Mouse (Mus musculus): Measurements from ENCODE around the gene Gm45808. TPM values are rescaled to one million over a fixed set of nuclear protein-coding genes. Genes with fewer than 3 reads are reported as not detected.
"Not testable (repeated sequence)": the region's sequence is repeated elsewhere in the genome, so short reads cannot be mapped to it uniquely, and the experiment has no call there.

Gene Gm45808
- polyA plus RNA-seq (2015; fragmentation: Nextera tagmentation; extraction: Ambion mirVana) = not detected in 2 replicates

- H3K9ac ChIP-seq = no peak within 1 kb of the TSS
- H3K4me1 ChIP-seq = peaks cover 34% of the 10 kb centered on the region
- 79% methylated on average over 12 of the region's 12 CpGs for WGBS
- no peaks in the 10 kb centered on the region for H3K27me3 ChIP-seq
- H3K4me3 ChIP-seq (replicated peaks) = no peak within 1 kb of the TSS
- no peak for ATAC-seq (replicated peaks; ENCODE audit: low FRiP score)
- H3K36me3 ChIP-seq = peaks cover under 1% of the 10 kb centered on the region
- no peaks in the 10 kb centered on the region for H3K9me3 ChIP-seq (replicated peaks)
- no peak within 1 kb of the TSS for H3K27ac ChIP-seq
- H3K4me2 ChIP-seq = no peak within 1 kb of the TSS; the same call in 1 of the 2 replicates
Measured at GRCm38 (mm10) chr7:45486761-45487415, at the start of gene Gm45808. Gene Gm45808 (minus strand): TSS chr7:45486811.

GRCm38 (mm10) chr7:45535676-45536075 lies 49.1 kb upstream of the Gm45808 start:
- no peak for ATAC-seq (replicated peaks; ENCODE audit: low FRiP score)
- Histone ChIP-seq H3K9ac (no peak overlapping the region), H3K27ac (no peak overlapping the region), H3K4me1 (peaks cover 20% of the 10 kb centered on the region), H3K27me3 (no peaks in the 10 kb centered on the region), H3K4me3 (replicated peaks) (no peak overlapping the region), H3K36me3 (no peaks in the 10 kb centered on the region), H3K9me3 (replicated peaks) (no peaks in the 10 kb centered on the region), H3K4me2 (no peak overlapping the region)
- WGBS = 79% methylated on average over 1 of the region's 1 CpGs

DNA sequence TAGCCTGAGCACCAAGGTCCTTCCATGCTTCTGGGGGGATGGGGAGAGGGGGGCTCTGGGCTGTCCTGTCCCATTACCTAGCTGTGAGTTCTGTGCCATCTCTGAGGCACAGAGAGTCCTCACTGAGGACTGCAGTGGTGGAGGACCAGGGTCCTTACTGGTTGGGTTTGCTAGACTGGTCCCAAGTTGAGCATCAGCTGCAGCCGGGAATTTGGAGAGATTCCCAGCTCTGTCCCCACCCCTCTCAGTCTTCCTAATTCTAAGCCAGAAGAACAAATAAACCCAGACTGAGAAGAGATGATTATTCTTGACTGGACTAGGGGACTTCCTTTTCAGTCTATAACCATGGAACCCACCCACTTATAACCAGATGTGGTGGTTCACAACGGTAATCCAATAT lies 44.0 kb upstream of the Gm45808 start:
- no peaks in the 10 kb centered on the region for H3K27me3 ChIP-seq
- H3K4me1 ChIP-seq = peaks cover 31% of the 10 kb centered on the region
- no peak overlapping the region for H3K4me3 ChIP-seq (replicated peaks)
- no peak for ATAC-seq (replicated peaks; ENCODE audit: low FRiP score)
- peak overlapping the region; percentile 15; the same call in 1 of the 2 replicates for H3K9ac ChIP-seq
- peak overlapping the region; percentile 75 for H3K27ac ChIP-seq
- H3K9me3 ChIP-seq (replicated peaks) = no peaks in the 10 kb centered on the region
- WGBS = 57% methylated on average over 2 of the region's 2 CpGs
- no peaks in the 10 kb centered on the region for H3K36me3 ChIP-seq
- peak overlapping the region; percentile 44 for H3K4me2 ChIP-seq

- Histone ChIP-seq H3K4me3 (replicated peaks) (no peak overlapping the region), H3K9me3 (replicated peaks) (no peaks in the 10 kb centered on the region), H3K36me3 (peaks cover 3% of the 10 kb centered on the region), H3K9ac (no peak overlapping the region), H3K27me3 (no peaks in the 10 kb centered on the region), H3K4me2 (peak overlapping the region; percentile 44), H3K4me1 (peaks cover 43% of the 10 kb centered on the region), H3K27ac (peak overlapping the region; percentile 75)
- no peak for ATAC-seq (replicated peaks; ENCODE audit: low FRiP score)
- 6% methylated on average over 6 of the region's 6 CpGs for WGBS
Measured at GRCm38 (mm10) chr7:45529461-45529860, 42.9 kb upstream of the Gm45808 start.

DNA sequence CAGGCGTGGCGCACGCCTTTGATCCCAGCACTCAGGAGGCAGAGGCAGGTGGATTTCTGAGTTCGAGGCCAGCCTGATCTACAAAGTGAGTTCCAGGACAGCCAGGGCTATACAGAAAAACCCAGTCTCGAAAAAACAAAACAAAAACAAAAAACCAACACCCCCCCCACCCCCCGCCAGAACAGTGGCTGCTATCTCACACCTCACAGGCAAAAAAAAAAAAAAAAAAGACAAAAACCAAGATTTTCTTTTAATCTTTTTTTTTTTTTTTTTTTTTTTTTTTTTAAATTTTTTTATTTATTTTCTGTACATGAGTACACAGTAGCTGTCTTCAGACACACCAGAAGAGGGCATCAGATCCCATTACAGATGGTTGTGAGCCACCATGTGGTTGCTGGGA lies 40.6 kb upstream of the Gm45808 start:
- H3K27ac ChIP-seq = peak overlapping the region; percentile 83
- not testable (repeated sequence) for H3K27me3 ChIP-seq; H3K9me3 ChIP-seq (replicated peaks)

DNA sequence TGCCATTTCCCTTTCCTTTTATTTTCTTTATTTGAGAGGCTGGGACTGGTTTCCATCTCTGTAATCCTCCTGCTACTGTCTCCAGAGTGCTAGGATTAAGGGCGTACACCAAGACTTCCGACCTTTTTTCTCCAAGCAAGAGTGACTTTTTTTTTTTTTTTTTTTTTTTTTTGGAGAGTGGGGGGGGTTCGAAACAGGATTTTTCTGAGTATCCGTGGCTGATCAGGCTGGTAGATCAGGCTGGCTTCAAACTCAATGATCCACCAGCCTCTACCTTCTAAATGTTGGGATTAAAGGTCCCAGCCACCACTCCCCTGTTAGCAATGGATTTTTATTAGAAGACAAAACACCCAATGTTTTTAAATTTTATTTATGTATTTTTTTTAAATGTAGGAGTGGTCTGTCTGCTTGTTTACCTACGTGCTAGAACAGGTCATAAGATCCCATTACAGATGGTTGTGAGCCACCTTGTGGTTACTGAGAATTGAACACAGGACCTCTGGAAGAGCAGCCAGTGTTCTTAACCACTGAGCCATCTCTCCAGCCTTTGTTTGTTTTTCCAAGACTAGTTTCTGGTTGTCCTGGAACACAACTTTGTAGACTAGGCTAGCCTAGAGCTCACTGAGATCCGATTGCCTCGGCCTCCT lies 40.0 kb upstream of the Gm45808 start:
- peaks cover 14% of the 10 kb centered on the region for H3K36me3 ChIP-seq
- H3K4me2 ChIP-seq = peak overlapping the region; percentile 80
- peak overlapping the region; percentile 83 for H3K9ac ChIP-seq
- 22% methylated on average over 7 of the region's 7 CpGs for WGBS
- H3K4me1 ChIP-seq = peaks cover 65% of the 10 kb centered on the region
- ATAC-seq (replicated peaks; ENCODE audit: low FRiP score) = no peak
- peak overlapping the region; percentile 83 for H3K27ac ChIP-seq
- H3K9me3 ChIP-seq (replicated peaks) = no peaks in the 10 kb centered on the region
- no peaks in the 10 kb centered on the region for H3K27me3 ChIP-seq
- peak overlapping the region; percentile 79 for H3K4me3 ChIP-seq (replicated peaks)

More for the DNA sequence above, 40.6 kb upstream of the Gm45808 start:
- ATAC-seq (replicated peaks; ENCODE audit: low FRiP score); H3K9ac ChIP-seq; H3K4me2 ChIP-seq: not testable (repeated sequence)
- Histone ChIP-seq H3K36me3 (peaks cover 14% of the 10 kb centered on the region), H3K4me3 (replicated peaks) (peak overlapping the region; percentile 79; the same call in 1 of the 2 replicates), H3K4me1 (peaks cover 63% of the 10 kb centered on the region)
- 88% methylated on average over 6 of the region's 6 CpGs for WGBS

- Histone ChIP-seq H3K4me3 (replicated peaks) (peak within 1 kb of the TSS; percentile 79), H3K36me3 (peaks cover 14% of the 10 kb centered on the region), H3K4me1 (peaks cover 68% of the 10 kb centered on the region), H3K27ac (peak within 1 kb of the TSS; percentile 83), H3K9me3 (replicated peaks) (no peaks in the 10 kb centered on the region), H3K9ac (peak within 1 kb of the TSS; percentile 83), H3K27me3 (no peaks in the 10 kb centered on the region), H3K4me2 (peak within 1 kb of the TSS; percentile 80)
- WGBS = under 1% methylated on average over 54 of the region's 54 CpGs
- peak; percentile 78 for ATAC-seq (replicated peaks; ENCODE audit: low FRiP score)
Measured at GRCm38 (mm10) chr7:45525809-45526473, 39.3 kb upstream of the Gm45808 start, which contains the start of the genes Ppp1r15a and Plekha4. Gene Ppp1r15a (minus strand): TSS chr7:45526268. Gene Plekha4 (plus strand): TSS chr7:45526330.

DNA sequence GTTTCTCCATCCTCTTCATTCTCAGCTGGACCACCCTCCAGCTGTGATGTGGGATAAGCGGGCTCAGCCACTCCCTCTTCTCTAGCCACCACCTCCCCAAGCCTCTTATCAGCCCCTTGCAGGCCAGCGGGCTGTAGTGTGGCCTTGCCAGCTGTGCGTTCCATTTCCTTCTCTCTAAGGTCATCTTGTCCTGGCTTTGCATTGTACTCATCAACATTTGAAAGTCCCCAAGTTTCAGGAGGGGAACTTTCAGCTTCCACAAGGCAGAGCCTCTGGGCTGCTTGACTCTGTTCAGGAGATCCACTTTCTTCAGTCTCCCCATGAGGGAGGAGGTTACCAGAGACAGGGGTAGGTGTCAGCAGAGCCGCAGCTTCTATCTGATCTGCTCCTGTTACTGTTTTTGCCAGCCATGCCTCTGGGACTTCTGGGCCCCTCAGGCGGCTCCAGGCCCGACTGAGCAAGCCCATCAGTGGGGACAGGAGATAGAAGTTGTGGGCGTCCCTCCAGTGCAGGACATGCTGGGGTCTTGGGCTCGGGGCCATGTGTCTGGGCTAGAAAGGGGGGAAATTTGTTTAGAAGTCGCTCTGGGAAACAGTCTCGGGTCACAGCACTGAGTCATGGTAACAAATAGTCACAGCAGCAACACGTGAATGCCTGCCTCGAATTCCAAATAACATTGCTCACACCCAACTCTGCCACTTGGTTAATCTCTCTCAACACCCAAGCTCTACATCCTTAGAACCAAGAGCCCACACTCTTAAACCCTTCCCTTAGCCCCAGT lies 38.4 kb upstream of the Gm45808 start:
- peaks cover 14% of the 10 kb centered on the region for H3K36me3 ChIP-seq
- H3K9me3 ChIP-seq (replicated peaks) = no peaks in the 10 kb centered on the region
- ATAC-seq (replicated peaks; ENCODE audit: low FRiP score) = 0 out of 2 replicates have a peak, but pooled peaks have one; percentile 0
- H3K27me3 ChIP-seq = no peaks in the 10 kb centered on the region
- H3K9ac ChIP-seq = peak overlapping the region; percentile 83
- WGBS = 18% methylated on average over 12 of the region's 12 CpGs
- H3K4me3 ChIP-seq (replicated peaks) = peak overlapping the region; percentile 79
- peak overlapping the region; percentile 83 for H3K27ac ChIP-seq
- H3K4me1 ChIP-seq = peaks cover 62% of the 10 kb centered on the region
- H3K4me2 ChIP-seq = peak overlapping the region; percentile 80

GRCm38 (mm10) chr7:45523678-45524170 lies 37.1 kb upstream of the Gm45808 start:
- no peaks in the 10 kb centered on the region for H3K27me3 ChIP-seq
- no peak for ATAC-seq (replicated peaks; ENCODE audit: low FRiP score)
- peaks cover 55% of the 10 kb centered on the region for H3K4me1 ChIP-seq
- H3K36me3 ChIP-seq = peaks cover 14% of the 10 kb centered on the region
- no peaks in the 10 kb centered on the region for H3K9me3 ChIP-seq (replicated peaks)
- peak overlapping the region; percentile 29 for H3K27ac ChIP-seq
- H3K4me3 ChIP-seq (replicated peaks) = peak overlapping the region; percentile 14
- H3K4me2 ChIP-seq = peak overlapping the region; percentile 61
- H3K9ac ChIP-seq = peak overlapping the region; percentile 39
- WGBS = 81% methylated on average over 13 of the region's 13 CpGs

- WGBS = 70% methylated on average over 18 of the region's 18 CpGs
- no peak for ATAC-seq (replicated peaks; ENCODE audit: low FRiP score)
- Histone ChIP-seq H3K4me1 (peaks cover 54% of the 10 kb centered on the region), H3K4me3 (replicated peaks) (peak overlapping the region; percentile 14), H3K36me3 (peaks cover 14% of the 10 kb centered on the region), H3K9ac (peak overlapping the region; percentile 41), H3K9me3 (replicated peaks) (no peaks in the 10 kb centered on the region), H3K27ac (peak overlapping the region; percentile 29), H3K4me2 (peak overlapping the region; percentile 61), H3K27me3 (no peaks in the 10 kb centered on the region)
Measured at GRCm38 (mm10) chr7:45522957-45523676, 36.5 kb upstream of the Gm45808 start.

Measured in kidney, embryonic 15.5 days (tissue).